In genomic region chr11:90167771-90168170, GRCm38 (mm10) we compare ENCODE assay signal across 8 mouse cellular contexts. TPM values are rescaled to one million over a fixed set of nuclear protein-coding genes. Genes with fewer than 3 reads are reported as not detected.
DNase-seq lines count a peak whose midpoint lies in the region; ATAC-seq and TF ChIP-seq lines count a peak whose summit lies in the region.

No protein-coding gene starts in this region.

- no peak for TF ChIP-seq EP300 in liver, embryonic 14.5 days (IDR thresholded peaks at IDR 0.05; ENCODE audit: low read depth)

- no peak overlapping the region for H3K9ac ChIP-seq in liver, embryonic 14.5 days (replicated peaks)
- no peak overlapping the region for H3K9ac ChIP-seq in forebrain, embryonic 16.5 days (replicated peaks; ENCODE audit: low read depth, low read length)

- H3K9me3 ChIP-seq in liver, embryonic 14.5 days (ENCODE audit: control insufficient read depth, low read length), result no peaks in the 10 kb centered on the region
- H3K9me3 ChIP-seq in forebrain, embryonic 16.5 days (ENCODE audit: control insufficient read depth, low read length), result no peaks in the 10 kb centered on the region

- TF ChIP-seq CTCF in liver, embryonic 14.5 days (IDR thresholded peaks at IDR 0.05; ENCODE audit: low read depth), result peak; percentile 49

- no peaks in the 10 kb centered on the region for H3K36me3 ChIP-seq in liver, embryonic 14.5 days (replicated peaks; ENCODE audit: control insufficient read depth, insufficient read depth, low read depth)
- no peaks in the 10 kb centered on the region for H3K36me3 ChIP-seq in forebrain, embryonic 16.5 days (ENCODE audit: control insufficient read depth, insufficient read depth)

- no peaks in the 10 kb centered on the region for H3K4me1 ChIP-seq in liver, embryonic 14.5 days (replicated peaks; ENCODE audit: control insufficient read depth in 2 of 2, insufficient read depth in 2 of 2, low read length in 1 of 2)
- H3K4me1 ChIP-seq in forebrain, embryonic 16.5 days (replicated peaks; ENCODE audit: control insufficient read depth, insufficient read depth, low read length), result no peaks in the 10 kb centered on the region

- H3K27ac ChIP-seq in liver, embryonic 14.5 days, result no peak overlapping the region
- no peak overlapping the region for H3K27ac ChIP-seq in forebrain, embryonic 16.5 days (ENCODE audit: low read length)

- H3K4me3 ChIP-seq in liver, embryonic 14.5 days (ENCODE audit: insufficient read depth in 1 of 2, low read depth in 2 of 2, low read length in 2 of 2), result no peak overlapping the region
- no peak overlapping the region for H3K4me3 ChIP-seq in forebrain, embryonic 16.5 days (replicated peaks; ENCODE audit: low read length)

- H3K27me3 ChIP-seq in liver, embryonic 14.5 days (ENCODE audit: control insufficient read depth, insufficient read depth, low read length), result no peaks in the 10 kb centered on the region
- H3K27me3 ChIP-seq in forebrain, embryonic 16.5 days (replicated peaks; ENCODE audit: control insufficient read depth, insufficient read depth, low read length), result no peaks in the 10 kb centered on the region

- WGBS in liver, embryonic 14.5 days (ENCODE audit: insufficient replicate concordance), result 2% methylated on average over 6 of the region's 6 CpGs
- 30% methylated on average over 6 of the region's 6 CpGs for WGBS in forebrain, embryonic 16.5 days

- ATAC-seq in CD4-positive, CD25-positive, alpha-beta regulatory T cell, adult 4 months, result no peak
- ATAC-seq in liver, embryonic 14.5 days (ENCODE audit: insufficient read depth), result no peak
- no peak for ATAC-seq in forebrain, embryonic 16.5 days

- peak; percentile 13 for DNase-seq in CD4-positive, CD25-positive, alpha-beta regulatory T cell, adult 2 months (ENCODE audit: low read depth, low spot score)
- peak; percentile 15 for DNase-seq in layer of hippocampus, adult 11-12 months (ENCODE audit: low spot score)
- DNase-seq in layer of hippocampus, postnatal 36 days, result no peak
- DNase-seq in WW6 (ENCODE audit: low read depth, low spot score), result peak; percentile 22
- DNase-seq in liver, embryonic 14.5 days (ENCODE audit: low read depth in 3 of 3, low spot score in 3 of 3), result no peak
- peak; percentile 11 for DNase-seq in thymus, postnatal 14 days

- no peak overlapping the region for H3K4me2 ChIP-seq in liver, embryonic 14.5 days (ENCODE audit: low read depth)
- no peak overlapping the region for H3K4me2 ChIP-seq in forebrain, embryonic 16.5 days (ENCODE audit: low read length)

RNA-seq across cellular contexts. Expression of gene Gm45716, which starts 19.7 kb away (rescaled TPM):
- polyA plus RNA-seq in CD4-positive, CD25-positive, alpha-beta regulatory T cell, adult 4 months (2017; shearing (Covaris generic)), result 1 to 10 TPM; 3.1 to 4.9 TPM
- 1 to 10 TPM; 7.1 to 7.8 TPM for total RNA-seq in layer of hippocampus, postnatal 36 days (2021)
- polyA plus RNA-seq in liver, embryonic 14.5 days (2012; rRNA removed), result 0.49 and 0.95 TPM in 2 replicates
- 2.6 and 2.8 TPM in 2 replicates for polyA plus RNA-seq in liver, embryonic 14.5 days (2014; fragmentation: Nextera tagmentation; extraction: Ambion mirVana)
- polyA plus RNA-seq in forebrain, embryonic 16.5 days (2015; fragmentation: Nextera tagmentation; extraction: Ambion mirVana), result 17.5 and 18.0 TPM in 2 replicates

Comparison
In these comparisons a context has a peak if more than half of its experiments do, and no peak if none do; other contexts are left out.
1. DNase-seq: peak in CD4-positive, CD25-positive, alpha-beta regulatory T cell, adult 2 months (single experiment), layer of hippocampus, adult 11-12 months (single experiment), WW6 (single experiment) and thymus, postnatal 14 days (single experiment); none in layer of hippocampus, postnatal 36 days (0 of 2) and liver, embryonic 14.5 days (0 of 3).